Mouse (Mus musculus) heart, postnatal 10 days (tissue): ENCODE results near the gene Psen1. TPM values are rescaled to one million over a fixed set of nuclear protein-coding genes. Genes with fewer than 3 reads are reported as not detected.

Experiments used
- DNase-seq, 2 experiments: peaks; one replicate each; pipeline ENCODE4 v3.0.0; 2021
- intact Hi-C: fragments of 180-260 bp; cut with DNase I; formaldehyde crosslinking; loops from one replicate; pipeline ENCODE4 v1.15.1; 2025
- total RNA-seq, 2 experiments: library from RNA; stranded (reverse); gene quantifications; 2 replicates each; pipeline ENCODE4 v1.2.3; 2021

Psen1 gene
- total RNA-seq, 2 experiments from 2014 or later = 35.0 to 44.9 TPM

DNA sequence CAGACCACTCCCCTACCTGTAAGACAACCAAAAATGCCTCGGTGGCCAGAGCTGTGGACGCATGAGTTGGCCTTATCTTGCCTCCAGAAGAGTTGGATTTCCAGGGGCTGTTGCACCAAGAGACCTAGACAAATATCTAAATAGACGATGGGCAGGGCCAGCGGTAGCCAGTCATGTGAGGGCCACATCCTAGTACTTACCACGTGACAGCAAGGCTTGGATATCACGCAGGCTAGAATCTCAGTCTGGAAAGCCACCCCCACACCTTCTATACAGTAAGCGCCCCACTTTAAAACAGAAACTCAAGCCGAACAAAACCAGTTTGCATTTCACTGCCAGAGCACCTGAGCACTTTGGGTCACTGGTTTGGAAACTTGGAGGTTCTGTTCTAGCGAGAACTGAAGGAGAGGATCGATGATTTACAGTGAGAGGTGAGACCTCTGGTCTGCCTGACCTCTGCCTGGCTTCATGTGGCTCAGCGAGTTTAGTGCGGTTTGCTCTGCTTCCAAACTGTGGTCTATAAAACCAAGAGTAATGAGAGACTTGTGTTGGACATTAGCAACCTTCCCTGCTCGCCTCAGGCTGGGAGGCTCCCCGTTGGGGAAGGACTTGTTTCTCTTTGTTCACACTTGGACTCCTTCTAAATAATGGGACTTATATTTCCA lies 80.4 kb downstream of the Psen1 start:
- intact Hi-C loops = no loop called here
- DNase-seq = no peak

DNA sequence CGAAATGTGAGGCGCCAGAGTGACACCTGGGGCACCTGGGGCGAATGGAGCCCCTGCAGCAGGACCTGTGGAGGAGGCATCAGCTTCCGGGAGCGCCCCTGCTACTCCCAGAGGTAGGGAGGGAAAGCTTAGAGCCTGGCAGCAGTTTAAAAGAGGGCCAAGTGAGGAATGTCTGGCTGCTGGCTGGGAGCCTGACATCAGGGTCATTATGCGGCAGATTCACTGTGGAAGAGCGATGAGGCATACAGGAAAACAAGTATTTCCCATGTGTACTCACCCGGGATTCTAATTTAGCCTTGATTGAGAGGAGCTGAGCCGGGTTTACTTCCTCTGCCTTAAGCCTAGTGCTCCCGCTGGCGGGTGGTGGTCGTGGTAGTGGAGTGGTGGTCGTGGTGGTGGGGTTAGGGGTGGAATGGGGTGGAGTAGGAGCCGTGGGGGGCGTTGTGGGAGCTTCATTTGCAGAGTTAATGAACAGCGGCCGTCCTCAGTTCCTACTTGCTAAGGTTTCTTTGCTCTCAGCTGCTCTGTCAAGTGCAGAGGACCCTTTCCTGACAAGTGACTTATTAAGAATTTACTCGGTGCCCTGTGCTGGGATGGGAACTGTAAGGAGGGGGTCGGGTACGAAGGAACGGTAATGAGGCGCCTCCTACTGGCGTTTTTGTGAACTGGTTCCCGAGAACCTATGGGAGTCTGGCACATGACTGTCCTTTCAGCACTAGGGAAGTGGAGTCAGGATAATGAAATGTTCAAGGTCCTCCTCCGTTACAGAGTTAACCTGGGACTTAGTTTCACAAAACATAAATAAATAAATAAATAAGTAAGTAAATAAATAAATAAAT lies 82.7 kb downstream of the Psen1 start:
- intact Hi-C loops = loop anchor here (1.0 kb wide), 1 partner anchor 57 kb away; no protein-coding TSS in a partner anchor

GRCm38 (mm10) chr12:83775621-83776020 lies 87.7 kb downstream of the Psen1 start:
- intact Hi-C loops = no loop called here
- DNase-seq = no peak

More for the DNA sequence above, 82.7 kb downstream of the Psen1 start:
- DNase-seq = peak; percentile 68 to 80

- intact Hi-C loops = no loop called here
- DNase-seq = no peak
Measured at GRCm38 (mm10) chr12:83776766-83777165, 88.8 kb downstream of the Psen1 start.

DNA sequence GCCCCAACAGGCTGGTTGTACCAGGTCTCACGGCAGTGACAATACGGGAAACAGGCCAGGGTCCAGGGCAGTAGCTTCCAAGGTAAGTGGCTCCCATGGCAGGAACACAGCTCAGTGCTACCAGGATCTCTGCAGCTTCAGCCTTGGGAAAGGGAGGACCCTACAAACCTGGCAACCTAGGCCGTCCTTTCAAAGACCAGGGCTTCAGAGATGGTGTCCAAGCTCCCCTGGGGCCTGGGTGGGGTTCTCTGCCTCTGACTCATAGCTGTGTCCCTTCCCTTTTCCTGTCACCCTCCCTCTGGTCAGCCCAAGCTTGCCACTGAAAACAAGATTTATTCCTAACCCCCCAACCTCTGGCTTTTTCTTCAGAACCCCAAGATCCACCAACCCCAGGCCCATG lies 92.2 kb downstream of the Psen1 start:
- DNase-seq = peak; percentile 38 to 42

GRCm38 (mm10) chr12:83781204-83781603 lies 93.3 kb downstream of the Psen1 start:
- DNase-seq = peak; percentile 28 to 31
- intact Hi-C loops = no loop called here

More for the DNA sequence above, 92.2 kb downstream of the Psen1 start:
- intact Hi-C loops = no loop called here

DNA sequence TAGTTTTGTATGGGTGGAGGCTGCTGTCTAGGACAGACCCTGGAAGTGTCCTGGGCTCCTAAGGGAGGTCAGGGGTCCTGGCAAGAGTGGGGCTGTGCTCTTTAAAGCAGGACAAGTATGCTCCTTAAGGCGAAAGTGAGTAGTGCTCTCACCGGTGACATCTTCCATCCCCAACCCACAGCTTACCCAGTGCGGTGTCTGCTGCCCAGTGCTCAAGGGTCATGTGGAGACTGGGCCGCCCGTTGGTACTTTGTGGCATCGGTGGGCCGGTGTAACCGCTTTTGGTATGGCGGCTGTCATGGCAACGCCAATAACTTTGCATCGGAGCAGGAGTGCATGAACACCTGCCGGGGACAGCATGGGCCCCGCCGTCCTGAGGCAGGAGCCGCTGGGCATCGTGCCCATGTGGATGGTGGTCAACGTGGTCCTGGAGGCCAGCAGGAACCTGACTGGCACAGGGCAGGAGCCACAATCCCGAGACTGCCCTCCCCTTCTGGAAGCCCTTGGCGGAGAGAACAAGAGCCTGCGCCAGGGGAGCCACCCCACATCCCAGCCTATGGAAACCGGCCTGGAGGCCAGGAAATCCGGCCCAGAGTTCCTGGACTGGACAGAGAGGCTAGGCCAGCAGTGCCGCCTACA lies 93.8 kb downstream of the Psen1 start:
- DNase-seq = no peak
- intact Hi-C loops = no loop called here

DNA sequence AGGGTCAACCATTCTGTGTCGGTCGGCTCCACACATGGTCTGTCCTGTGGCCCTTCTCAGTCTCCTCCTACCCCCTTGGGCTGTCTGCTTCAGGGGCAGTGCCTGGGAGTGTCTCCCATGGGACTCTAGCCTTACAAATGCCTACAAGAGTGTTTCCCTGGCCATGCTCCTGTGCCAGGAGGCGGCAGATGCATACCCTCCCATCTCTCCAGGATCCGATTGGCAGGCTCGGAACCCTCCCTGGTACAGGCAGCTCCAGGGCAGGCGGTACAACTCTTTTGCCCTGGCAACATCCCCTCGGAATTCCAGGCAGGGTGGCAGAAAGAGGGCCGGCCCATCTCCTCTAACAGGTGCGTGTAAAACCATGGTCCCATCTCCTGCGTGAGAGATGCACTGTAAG lies 94.7 kb downstream of the Psen1 start:
- DNase-seq = no peak
- intact Hi-C loops = no loop called here

Other genes starting within 250 kb of the Psen1 start
- gene Dpf3, start 200.4 kb upstream of the Psen1 start, total RNA-seq = 10 to 100 TPM; 17.3 to 18.1 TPM
- 10 to 100 TPM; 18.6 to 19.5 TPM for gene Dcaf4, start 167.7 kb upstream of the Psen1 start, total RNA-seq
- 10 to 100 TPM; 21.8 to 23.0 TPM for gene Zfyve1, start 90.9 kb upstream of the Psen1 start, total RNA-seq
- gene Rbm25, start 56.9 kb upstream of the Psen1 start, total RNA-seq = 10 to 100 TPM; 73.9 to 79.3 TPM
- 10 to 100 TPM; 28.6 to 28.8 TPM for gene Papln, start 75.5 kb downstream of the Psen1 start, total RNA-seq
- 10 to 100 TPM; 42.7 to 45.1 TPM for gene Numb, start 233.8 kb downstream of the Psen1 start, total RNA-seq